ENCODE assay signal across 9 mouse cellular contexts in the genomic region with DNA sequence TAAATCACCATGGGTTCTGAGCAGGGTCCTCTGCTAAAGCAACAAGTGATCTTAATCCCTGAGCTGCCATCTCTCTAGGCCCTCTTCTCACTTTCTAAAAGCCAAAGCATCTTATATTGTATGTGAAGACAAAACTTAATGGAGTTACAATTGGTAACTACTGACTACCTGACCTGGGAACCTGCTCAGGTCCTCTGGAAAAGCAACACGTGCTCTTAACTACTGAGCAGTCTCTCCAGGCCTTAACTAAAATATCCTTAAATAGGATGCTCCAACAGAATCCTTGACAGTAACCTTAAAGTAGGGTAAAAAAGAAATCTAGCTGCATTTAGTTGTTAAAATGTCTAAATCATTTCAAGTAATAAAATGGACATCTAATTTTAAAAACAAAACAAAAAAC. TPM values are rescaled to one million over a fixed set of nuclear protein-coding genes. Genes with fewer than 3 reads are reported as not detected.
DNase-seq lines count a peak whose midpoint lies in the region; ATAC-seq and TF ChIP-seq lines count a peak whose summit lies in the region.
"Had no signal": no experiment of that assay in that cellular context is flagged by ENCODE, and none has a peak within 500 bp of the region (broad histone marks: within the 10 kb centered on the region; RNA-seq: fewer than 3 reads in every experiment).

No protein-coding gene starts in this region.

- H3K27me3 ChIP-seq in kidney, postnatal 0 days (ENCODE audit: insufficient read depth, low read length) = no peaks in the 10 kb centered on the region
- no peaks in the 10 kb centered on the region for H3K27me3 ChIP-seq in kidney, adult 2 months (replicated peaks; ENCODE audit: control insufficient read depth, insufficient read depth, low read length)
- no peaks in the 10 kb centered on the region for H3K27me3 ChIP-seq in embryonic facial prominence, embryonic 13.5 days
- no peaks in the 10 kb centered on the region for H3K27me3 ChIP-seq in intestine, embryonic 16.5 days (replicated peaks; ENCODE audit: control insufficient read depth, insufficient read depth, low read length)

- H3K27ac ChIP-seq in kidney, postnatal 0 days = no peak overlapping the region
- no peak overlapping the region for H3K27ac ChIP-seq in kidney, adult 2 months (ENCODE audit: insufficient read depth, low read depth, low read length)
- no peak overlapping the region for H3K27ac ChIP-seq in embryonic facial prominence, embryonic 13.5 days
- no peak overlapping the region for H3K27ac ChIP-seq in intestine, embryonic 16.5 days (ENCODE audit: low read length)

- WGBS in kidney, postnatal 0 days = 14% methylated on average over 1 of the region's 1 CpGs
- WGBS in kidney, adult 2 months = 18% methylated on average over 1 of the region's 1 CpGs
- 31% methylated on average over 1 of the region's 1 CpGs for WGBS in embryonic facial prominence, embryonic 13.5 days
- 25% methylated on average over 1 of the region's 1 CpGs for WGBS in intestine, embryonic 16.5 days

- peak overlapping the region; percentile 84; the same call in 1 of the 2 replicates for H3K9ac ChIP-seq in kidney, postnatal 0 days (ENCODE audit: low read depth, low read length)
- peak overlapping the region; percentile 54 for H3K9ac ChIP-seq in embryonic facial prominence, embryonic 13.5 days
- H3K9ac ChIP-seq in intestine, embryonic 16.5 days (ENCODE audit: low read depth, low read length) = no peak overlapping the region

- no peak for ATAC-seq in kidney, postnatal 0 days (replicated peaks; ENCODE audit: low FRiP score, low read depth)
- no peak for ATAC-seq in embryonic facial prominence, embryonic 13.5 days (ENCODE audit: insufficient number of reproducible peaks, insufficient read depth, low FRiP score, low TSS enrichment, low read depth)
- ATAC-seq in intestine, embryonic 16.5 days = no peak

- intact Hi-C loops in left cerebral cortex, postnatal 25 days (cut with DNase I) = no loop called here

- TF ChIP-seq POLR2A in kidney, adult 2 months (IDR thresholded peaks at IDR 0.05; ENCODE audit: low read depth, low read length) = no peak

- TF ChIP-seq CTCF in kidney, postnatal 0 days (IDR thresholded peaks at IDR 0.05; ENCODE audit: low read depth) = no peak
- no peak for TF ChIP-seq CTCF in kidney, adult 2 months (conservative IDR thresholded peaks at IDR 0.05; ENCODE audit: insufficient read depth, insufficient read length, low read depth, low read length)

- H3K4me1 ChIP-seq in kidney, postnatal 0 days (replicated peaks; ENCODE audit: insufficient read depth, low read length) = 0 out of 2 replicates have a peak, but pooled peaks cover 9% of the 10 kb centered on the region
- no peaks in the 10 kb centered on the region for H3K4me1 ChIP-seq in kidney, adult 2 months (ENCODE audit: control insufficient read depth, insufficient read depth, low read length)
- peaks cover 19% of the 10 kb centered on the region for H3K4me1 ChIP-seq in embryonic facial prominence, embryonic 13.5 days
- peaks cover 9% of the 10 kb centered on the region for H3K4me1 ChIP-seq in intestine, embryonic 16.5 days (ENCODE audit: control insufficient read depth, insufficient read depth, low read length)

- no peaks in the 10 kb centered on the region for H3K36me3 ChIP-seq in kidney, postnatal 0 days (ENCODE audit: insufficient read depth, low read length)
- H3K36me3 ChIP-seq in kidney, adult 2 months (ENCODE audit: control insufficient read depth, insufficient read depth, low read length) = no peaks in the 10 kb centered on the region
- no peaks in the 10 kb centered on the region for H3K36me3 ChIP-seq in embryonic facial prominence, embryonic 13.5 days
- no peaks in the 10 kb centered on the region for H3K36me3 ChIP-seq in intestine, embryonic 16.5 days (ENCODE audit: control insufficient read depth, insufficient read depth, low read length)

- peak; percentile 12 for DNase-seq in kidney, postnatal 0 days (ENCODE audit: low spot score)
- DNase-seq in kidney, adult 2 months = no peak
- DNase-seq in naive thymus-derived CD4-positive, alpha-beta T cell, adult 2 months (ENCODE audit: low read depth) = peak; percentile 12
- no peak for DNase-seq in ovary, postnatal 10 days (ENCODE audit: low spot score)
- DNase-seq in gastrocnemius, postnatal 10 days = no peak
- DNase-seq in left cerebral cortex, postnatal 25 days (ENCODE audit: low spot score in 2 of 2) = no peak
- DNase-seq: lung, adult 2 months had no signal

- no peaks in the 10 kb centered on the region for H3K9me3 ChIP-seq in kidney, postnatal 0 days (replicated peaks; ENCODE audit: low read length)
- H3K9me3 ChIP-seq in embryonic facial prominence, embryonic 13.5 days = no peaks in the 10 kb centered on the region
- no peaks in the 10 kb centered on the region for H3K9me3 ChIP-seq in intestine, embryonic 16.5 days (ENCODE audit: control insufficient read depth, low read length)

- H3K4me2 ChIP-seq in kidney, postnatal 0 days (ENCODE audit: low read length) = peak overlapping the region; percentile 62
- peak overlapping the region; percentile 81 for H3K4me2 ChIP-seq in embryonic facial prominence, embryonic 13.5 days
- H3K4me2 ChIP-seq in intestine, embryonic 16.5 days (ENCODE audit: low read depth, low read length) = peak overlapping the region; percentile 79

- H3K4me3 ChIP-seq in kidney, postnatal 0 days (replicated peaks; ENCODE audit: low read depth, low read length) = peak overlapping the region; percentile 81
- no peak overlapping the region for H3K4me3 ChIP-seq in kidney, adult 2 months (ENCODE audit: insufficient read depth, low read depth, low read length)
- H3K4me3 ChIP-seq in embryonic facial prominence, embryonic 13.5 days = peak overlapping the region; percentile 88
- H3K4me3 ChIP-seq in intestine, embryonic 16.5 days (ENCODE audit: low read length) = peak overlapping the region; percentile 93

RNA-seq across cellular contexts. Expression of a gene that starts 1.6 kb away (rescaled TPM):
- 11.0 TPM in 2 replicates for polyA plus RNA-seq in kidney, postnatal 0 days (2015; fragmentation: Nextera tagmentation; extraction: Ambion mirVana)
- polyA plus RNA-seq in kidney, adult 2 months (2012; rRNA removed) = 2.8 and 3.4 TPM in 2 replicates
- 24.4 and 26.0 TPM in 2 replicates for polyA plus RNA-seq in embryonic facial prominence, embryonic 13.5 days (2015; fragmentation: Nextera tagmentation; extraction: Ambion mirVana)
- polyA plus RNA-seq in intestine, embryonic 16.5 days (2015; fragmentation: Nextera tagmentation; extraction: Ambion mirVana) = 16.1 and 17.0 TPM in 2 replicates
- total RNA-seq in gastrocnemius, postnatal 10 days (2021) = 10 to 100 TPM; 12.3 to 17.0 TPM
- total RNA-seq in left cerebral cortex, postnatal 25 days (2021) = 10 to 100 TPM; 13.1 to 13.3 TPM

Comparison
In these comparisons a context has a peak if more than half of its experiments do, and no peak if none do; other contexts are left out.
1. DNase-seq: peak in kidney, postnatal 0 days (single experiment) and naive thymus-derived CD4-positive, alpha-beta T cell, adult 2 months (single experiment); none in kidney, adult 2 months (single experiment), ovary, postnatal 10 days (single experiment), gastrocnemius, postnatal 10 days (single experiment) and left cerebral cortex, postnatal 25 days (0 of 2).
2. Peak in every context shown above with its lines, with median percentiles within 50 percentile points of each other: H3K4me2 ChIP-seq.